ENCODE assay signal across 9 mouse cellular contexts in the genomic region with DNA sequence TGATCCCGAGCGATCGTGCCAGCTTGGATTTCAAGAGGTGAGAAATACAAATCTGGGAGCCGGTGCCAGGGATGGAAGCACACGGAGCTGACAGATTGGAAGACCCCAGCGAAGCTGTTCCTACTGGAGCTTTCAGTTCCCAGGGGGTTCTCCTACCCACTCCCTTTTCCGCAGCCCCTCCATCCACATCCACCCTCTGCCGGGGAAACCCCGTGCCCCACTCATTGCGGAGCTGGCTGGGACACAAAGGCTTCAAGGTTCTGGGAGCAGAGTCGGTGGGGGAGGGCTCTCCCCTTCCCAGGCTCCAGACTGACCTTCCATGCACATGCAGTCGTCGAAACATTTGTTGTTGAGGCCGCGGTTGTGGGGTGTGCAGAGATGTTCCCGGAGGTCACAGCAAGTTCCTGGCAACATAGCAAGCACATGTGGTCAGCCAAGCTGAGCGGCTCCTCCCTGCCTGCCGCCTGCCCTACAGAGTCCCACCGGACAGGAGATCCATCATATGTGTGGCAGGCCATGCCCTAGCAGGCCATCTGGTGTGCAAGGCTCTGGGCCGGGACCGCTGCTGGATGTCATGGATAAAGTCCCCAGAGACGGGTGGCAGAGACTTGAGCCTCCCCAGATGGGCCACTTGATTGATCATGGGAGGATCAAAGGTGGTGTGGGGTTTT. TPM values are rescaled to one million over a fixed set of nuclear protein-coding genes. Genes with fewer than 3 reads are reported as not detected.
DNase-seq lines count a peak whose midpoint lies in the region; ATAC-seq lines count a peak whose summit lies in the region.
"Had no signal": no experiment of that assay in that cellular context is flagged by ENCODE, and none has a peak within 500 bp of the region (broad histone marks: within the 10 kb centered on the region; RNA-seq: fewer than 3 reads in every experiment).

No protein-coding gene starts in this region.

- H3K27ac ChIP-seq in kidney, embryonic 16.5 days (ENCODE audit: low read length), result no peak overlapping the region; the same call in 1 of the 2 replicates
- H3K27ac ChIP-seq: left cerebral cortex, adult 2 months had no signal

- peak overlapping the region; percentile 39 for H3K4me2 ChIP-seq in kidney, embryonic 16.5 days (replicated peaks; ENCODE audit: low read depth, low read length)

- no peak overlapping the region for H3K4me3 ChIP-seq in kidney, embryonic 16.5 days (ENCODE audit: low read length)
- H3K4me3 ChIP-seq: left cerebral cortex, adult 2 months had no signal

- DNase-seq in adrenal gland, postnatal 14 days, result peak; percentile 69
- DNase-seq in adrenal gland, postnatal 25 days, result no peak
- no peak for DNase-seq in kidney, adult 18-20 months
- peak; percentile 67 for DNase-seq in MN1 (ENCODE audit: low spot score)
- peak; percentile 18 to 59 for DNase-seq in kidney, postnatal 25 days
- DNase-seq in left cerebral cortex, postnatal 14 days (ENCODE audit: low spot score in 2 of 2), result no peak

- intact Hi-C loops in left cerebral cortex, postnatal 14 days (cut with DNase I), result loop anchor here (10.0 kb wide), 1 partner anchor 317 kb away; no protein-coding TSS in a partner anchor

- no peaks in the 10 kb centered on the region for H3K9me3 ChIP-seq in kidney, embryonic 16.5 days (ENCODE audit: low read length)

- 7% methylated on average over 22 of the region's 22 CpGs for WGBS in kidney, embryonic 16.5 days

- peak; percentile 93 for ATAC-seq in kidney, embryonic 16.5 days (ENCODE audit: low FRiP score, low TSS enrichment)
- ATAC-seq in inflammation-experienced regulatory T-cells, adult 6 months, result no peak

- H3K36me3 ChIP-seq in kidney, embryonic 16.5 days (ENCODE audit: insufficient read depth, low read length), result no peaks in the 10 kb centered on the region

- peak overlapping the region; percentile 45 for H3K9ac ChIP-seq in kidney, embryonic 16.5 days (replicated peaks; ENCODE audit: low read length)

- peaks cover 19% of the 10 kb centered on the region for H3K4me1 ChIP-seq in kidney, embryonic 16.5 days (ENCODE audit: insufficient read depth, low read length)

- H3K27me3 ChIP-seq in kidney, embryonic 16.5 days (ENCODE audit: insufficient read depth, low read length), result no peaks in the 10 kb centered on the region

RNA-seq across cellular contexts. Expression of a gene that starts 19.9 kb away (rescaled TPM):
- total RNA-seq in adrenal gland, postnatal 14 days (2021), result 45.1 and 45.2 TPM in 2 replicates
- 75.0 and 117 TPM in 2 replicates for total RNA-seq in adrenal gland, postnatal 25 days (2021)
- 28.1 and 31.5 TPM in 2 replicates for polyA plus RNA-seq in kidney, embryonic 16.5 days (2015; fragmentation: Nextera tagmentation; extraction: Ambion mirVana)
- polyA plus RNA-seq in inflammation-experienced regulatory T-cells, adult 6 months (2017; shearing (Covaris generic)), result 10 to 100 TPM; 13.3 to 21.5 (median 14.3) TPM
- total RNA-seq in left cerebral cortex, postnatal 14 days (2021), result 1 to 10 TPM; 5.8 to 8.1 TPM

RNA-seq across cellular contexts. Expression of a gene that starts 22.4 kb away (rescaled TPM):
- total RNA-seq in adrenal gland, postnatal 14 days (2021), result 20.0 and 21.2 TPM in 2 replicates
- total RNA-seq in adrenal gland, postnatal 25 days (2021), result 16.2 and 20.3 TPM in 2 replicates
- 70.3 and 74.8 TPM in 2 replicates for polyA plus RNA-seq in kidney, embryonic 16.5 days (2015; fragmentation: Nextera tagmentation; extraction: Ambion mirVana)
- polyA plus RNA-seq in inflammation-experienced regulatory T-cells, adult 6 months (2017; shearing (Covaris generic)), result 10 to 100 TPM; 36.3 to 49.1 (median 39.6) TPM
- total RNA-seq in left cerebral cortex, postnatal 14 days (2021), result 10 to 100 TPM; 10.1 to 16.2 TPM

RNA-seq across cellular contexts. Expression of a gene that starts 22.7 kb away (rescaled TPM):
- 0.11 and 0.38 TPM in 2 replicates for total RNA-seq in adrenal gland, postnatal 14 days (2021)
- 0.15 and 0.24 TPM in 2 replicates for total RNA-seq in adrenal gland, postnatal 25 days (2021)
- 0.28 and 0.29 TPM in 2 replicates for polyA plus RNA-seq in kidney, embryonic 16.5 days (2015; fragmentation: Nextera tagmentation; extraction: Ambion mirVana)
- not detected for polyA plus RNA-seq in inflammation-experienced regulatory T-cells, adult 6 months (2017; shearing (Covaris generic))
- total RNA-seq in left cerebral cortex, postnatal 14 days (2021), result 1 to 10 TPM in 1 of 2 experiments, under 1 TPM in 1; 0.46 to 1.2 TPM

RNA-seq across cellular contexts. Expression of a gene that starts 44.2 kb away (rescaled TPM):
- total RNA-seq in adrenal gland, postnatal 14 days (2021), result 30.7 and 31.0 TPM in 2 replicates
- total RNA-seq in adrenal gland, postnatal 25 days (2021), result 45.2 and 55.3 TPM in 2 replicates
- polyA plus RNA-seq in kidney, embryonic 16.5 days (2015; fragmentation: Nextera tagmentation; extraction: Ambion mirVana), result 22.0 and 22.2 TPM in 2 replicates
- 10 to 100 TPM; 48.0 to 55.6 (median 52.6) TPM for polyA plus RNA-seq in inflammation-experienced regulatory T-cells, adult 6 months (2017; shearing (Covaris generic))
- 10 to 100 TPM; 25.7 to 29.4 TPM for total RNA-seq in left cerebral cortex, postnatal 14 days (2021)

RNA-seq across cellular contexts. Expression of a gene that starts 52.5 kb away (rescaled TPM):
- 6.7 and 9.1 TPM in 2 replicates for total RNA-seq in adrenal gland, postnatal 14 days (2021)
- 7.0 and 14.6 TPM in 2 replicates for total RNA-seq in adrenal gland, postnatal 25 days (2021)
- 19.8 and 20.6 TPM in 2 replicates for polyA plus RNA-seq in kidney, embryonic 16.5 days (2015; fragmentation: Nextera tagmentation; extraction: Ambion mirVana)
- 1 to 10 TPM in 2 of 3 experiments, under 1 TPM in 1; 0.44 to 4.3 (median 4.1) TPM for polyA plus RNA-seq in inflammation-experienced regulatory T-cells, adult 6 months (2017; shearing (Covaris generic))
- 100 to 1,000 TPM; 101 to 105 TPM for total RNA-seq in left cerebral cortex, postnatal 14 days (2021)

Comparison
In these comparisons a context has a peak if more than half of its experiments do, and no peak if none do; other contexts are left out.
1. DNase-seq: peak in adrenal gland, postnatal 14 days (single experiment), MN1 (single experiment) and kidney, postnatal 25 days (2 of 2); none in adrenal gland, postnatal 25 days (single experiment), kidney, adult 18-20 months (single experiment) and left cerebral cortex, postnatal 14 days (0 of 2).